Mouse (Mus musculus): ENCODE data around the gene Daxx.

The Daxx gene

GRCm38 (mm10) chr17:33952879-33953278 lies 43.7 kb downstream of the Daxx start:
- TF ChIP-seq GATA4 (IDR thresholded peaks at IDR 0.05; ENCODE audit: insufficient replicate concordance, low read length): no peak

- TF ChIP-seq GATA4 (IDR thresholded peaks at IDR 0.05; ENCODE audit: insufficient replicate concordance, low read length): no peak
Observed at GRCm38 (mm10) chr17:33953310-33953709, 44.1 kb downstream of the Daxx start.

GRCm38 (mm10) chr17:33953961-33954565 lies 44.8 kb downstream of the Daxx start:
- no peak for TF ChIP-seq GATA4 (IDR thresholded peaks at IDR 0.05; ENCODE audit: insufficient replicate concordance, low read length)

- TF ChIP-seq GATA4 (IDR thresholded peaks at IDR 0.05; ENCODE audit: insufficient replicate concordance, low read length): no peak
Observed at GRCm38 (mm10) chr17:33954646-33955554, 45.7 kb downstream of the Daxx start.

- TF ChIP-seq GATA4 (IDR thresholded peaks at IDR 0.05; ENCODE audit: insufficient replicate concordance, low read length): no peak
Observed at GRCm38 (mm10) chr17:33955555-33956214, 46.5 kb downstream of the Daxx start, which contains the start of the genes Vps52 and Rps18. Vps52 (plus strand) TSS chr17:33955812. Rps18 (minus strand) TSS chr17:33956001.

- no peak for TF ChIP-seq GATA4 (IDR thresholded peaks at IDR 0.05; ENCODE audit: insufficient replicate concordance, low read length)
Observed at GRCm38 (mm10) chr17:33956336-33956735, 47.1 kb downstream of the Daxx start.

- no peak for TF ChIP-seq GATA4 (IDR thresholded peaks at IDR 0.05; ENCODE audit: insufficient replicate concordance, low read length)
Observed at GRCm38 (mm10) chr17:33957493-33957892, 48.3 kb downstream of the Daxx start.

GRCm38 (mm10) chr17:33958451-33958850 lies 49.2 kb downstream of the Daxx start:
- no peak for TF ChIP-seq GATA4 (IDR thresholded peaks at IDR 0.05; ENCODE audit: insufficient replicate concordance, low read length)

GRCm38 (mm10) chr17:33959135-33959534 lies 49.9 kb downstream of the Daxx start:
- no peak for TF ChIP-seq GATA4 (IDR thresholded peaks at IDR 0.05; ENCODE audit: insufficient replicate concordance, low read length)

GRCm38 (mm10) chr17:33959948-33960347 lies 50.7 kb downstream of the Daxx start:
- no peak for TF ChIP-seq GATA4 (IDR thresholded peaks at IDR 0.05; ENCODE audit: insufficient replicate concordance, low read length)

GRCm38 (mm10) chr17:33962876-33963275 lies 53.7 kb downstream of the Daxx start:
- TF ChIP-seq GATA4 (IDR thresholded peaks at IDR 0.05; ENCODE audit: insufficient replicate concordance, low read length): no peak

Data from liver, adult (tissue).